Mouse (Mus musculus) stomach, embryonic 16.5 days (tissue): Measurements from ENCODE around the gene Tesk1. TPM values are rescaled to one million over a fixed set of nuclear protein-coding genes. Genes with fewer than 3 reads are reported as not detected.

Source experiments
- ATAC-seq: fragments of 200-750 bp; cut with Nextera tagmentation; 2 replicates; pipeline ENCODE4 v1.8.0; 2017; ENCODE audit warnings: moderate number of reproducible peaks, moderate TSS enrichment; ENCODE audit not compliant: insufficient read depth, low FRiP score
- H3K27ac ChIP-seq: fragments of 300-500 bp; sonication (generic); 2 replicates; pipeline ENCODE4 v1.5.1; 2014; ENCODE audit warnings: low read length
- H3K27me3 ChIP-seq: fragments of 300-500 bp; sonication (generic); 2 replicates; pipeline ENCODE4 v1.6.1; 2014; ENCODE audit warnings: low read length, control low read depth, mixed read lengths; ENCODE audit not compliant: control insufficient read depth, insufficient read depth
- H3K36me3 ChIP-seq: fragments of 300-500 bp; sonication (generic); 2 replicates; pipeline ENCODE4 v1.6.1; 2014; ENCODE audit warnings: low read length; ENCODE audit not compliant: control insufficient read depth, insufficient read depth
- H3K4me1 ChIP-seq: fragments of 300-500 bp; sonication (generic); 2 replicates; pipeline ENCODE4 v1.6.1; 2014; ENCODE audit warnings: low read length, control low read depth, mixed read lengths; ENCODE audit not compliant: control insufficient read depth, insufficient read depth
- H3K4me2 ChIP-seq: fragments of 300-500 bp; sonication (generic); 2 replicates; pipeline ENCODE4 v1.6.1; 2014; ENCODE audit warnings: low read depth, low read length, mixed read lengths
- H3K4me3 ChIP-seq: fragments of 300-500 bp; sonication (generic); replicated peaks from 2 replicates; pipeline ENCODE4 v1.5.1; 2014; ENCODE audit warnings: mild to moderate bottlenecking, low read length
- H3K9ac ChIP-seq: fragments of 300-500 bp; sonication (generic); 2 replicates; pipeline ENCODE4 v1.6.1; 2014; ENCODE audit warnings: low read length
- H3K9me3 ChIP-seq: fragments of 300-500 bp; sonication (generic); replicated peaks from 2 replicates; pipeline ENCODE4 v1.6.1; 2016; ENCODE audit warnings: low read length, control low read depth; ENCODE audit not compliant: control insufficient read depth
- WGBS: fragments of 180-500 bp; shearing (Covaris S2); extraction: QIAGEN DNeasy Blood & Tissue Kit; methylation state at CpG from one replicate; pipeline ENCODE4 v1.1.7; 2014; 5-methylcytosine and 5-hydroxymethylcytosine counted together
- polyA plus RNA-seq: library from polyadenylated mRNA; unstranded; fragments of >200 nt; fragmentation: Nextera tagmentation; extraction: Ambion mirVana; gene quantifications from 2 replicates; pipeline ENCODE4 v1.2.1, GENCODE M21; 2015

Tesk1 gene
- polyA plus RNA-seq, 1 experiment from 2014 or later = 1.7 TPM

DNA sequence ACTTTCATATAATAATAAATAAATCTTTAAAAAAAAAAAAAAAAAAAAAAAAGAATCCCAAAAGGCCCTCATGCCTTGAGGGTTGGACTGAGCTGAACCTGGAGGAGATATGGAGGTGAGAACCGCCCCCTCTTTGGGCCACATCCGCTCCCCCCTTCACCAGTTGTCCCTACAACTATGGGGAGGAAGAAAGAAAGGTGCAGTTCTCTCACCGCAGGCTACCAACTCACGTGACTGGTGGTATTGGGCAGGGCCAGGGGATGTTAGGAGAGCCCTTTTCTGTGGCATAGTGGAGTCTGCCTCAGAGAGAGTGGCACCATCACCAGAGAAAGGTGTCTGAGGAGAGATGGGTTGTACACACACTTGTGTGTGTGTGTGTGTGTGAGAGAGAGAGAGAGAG, 14.7 kb downstream of the Tesk1 start:
- H3K27ac ChIP-seq = no peak overlapping the region
- no peaks in the 10 kb centered on the region for H3K36me3 ChIP-seq
- 35% methylated on average over 4 of the region's 4 CpGs for WGBS
- H3K4me3 ChIP-seq = no peak overlapping the region
- no peak overlapping the region for H3K4me2 ChIP-seq
- H3K27me3 ChIP-seq = peaks cover 13% of the 10 kb centered on the region
- peaks cover 15% of the 10 kb centered on the region for H3K4me1 ChIP-seq
- ATAC-seq = no peak
- no peaks in the 10 kb centered on the region for H3K9me3 ChIP-seq
- no peak overlapping the region for H3K9ac ChIP-seq

DNA sequence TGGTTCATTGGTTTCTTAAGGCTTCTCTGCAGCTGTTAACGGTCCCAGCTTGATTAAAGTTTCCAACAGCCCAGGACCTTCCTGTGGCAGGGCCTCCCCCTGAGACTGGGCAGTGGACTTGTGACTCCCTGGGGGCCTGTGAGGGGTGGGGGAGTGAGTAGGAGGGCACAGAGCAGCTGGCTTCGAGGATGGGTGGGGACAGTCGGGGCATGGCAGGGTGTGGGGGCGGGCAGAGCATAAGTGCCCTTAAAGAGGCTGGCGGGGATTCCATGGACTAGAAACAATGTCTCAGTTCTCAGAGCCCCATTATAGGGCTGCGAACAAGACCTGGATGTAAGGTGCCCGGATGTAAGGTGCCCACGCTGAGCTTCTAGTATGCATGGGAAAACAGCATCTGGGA, 15.4 kb downstream of the Tesk1 start:
- H3K9me3 ChIP-seq = no peaks in the 10 kb centered on the region
- ATAC-seq = no peak
- no peak overlapping the region for H3K4me3 ChIP-seq
- peaks cover 15% of the 10 kb centered on the region for H3K4me1 ChIP-seq
- H3K4me2 ChIP-seq = no peak overlapping the region
- no peaks in the 10 kb centered on the region for H3K36me3 ChIP-seq
- WGBS = 21% methylated on average over 8 of the region's 8 CpGs
- no peak overlapping the region for H3K27ac ChIP-seq
- peaks cover 11% of the 10 kb centered on the region for H3K27me3 ChIP-seq
- H3K9ac ChIP-seq = no peak overlapping the region

DNA sequence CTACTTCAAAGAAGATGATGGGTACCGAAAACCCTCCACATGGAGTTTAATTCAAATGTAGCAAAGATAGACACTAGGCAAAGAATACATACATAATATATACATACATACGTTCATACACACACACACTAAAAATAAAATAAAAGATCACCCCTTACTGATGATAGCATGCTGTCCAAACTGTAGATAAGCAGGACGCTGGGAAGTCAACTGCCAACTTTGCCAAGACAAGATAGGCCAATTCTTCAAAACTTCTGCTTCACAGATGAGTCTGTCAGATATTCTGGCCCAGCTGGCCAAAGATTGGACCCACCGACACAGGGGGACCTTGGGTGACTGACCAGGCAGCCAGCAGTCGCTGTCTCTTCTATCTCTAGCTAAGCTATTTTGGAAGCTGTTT, 21.4 kb downstream of the Tesk1 start:
- H3K9ac ChIP-seq = no peak overlapping the region
- no peaks in the 10 kb centered on the region for H3K4me1 ChIP-seq
- 87% methylated on average over 5 of the region's 5 CpGs for WGBS
- ATAC-seq = no peak
- H3K36me3 ChIP-seq = no peaks in the 10 kb centered on the region
- no peak overlapping the region for H3K4me3 ChIP-seq
- H3K9me3 ChIP-seq = no peaks in the 10 kb centered on the region
- no peak overlapping the region for H3K4me2 ChIP-seq
- no peak overlapping the region for H3K27ac ChIP-seq
- no peaks in the 10 kb centered on the region for H3K27me3 ChIP-seq

DNA sequence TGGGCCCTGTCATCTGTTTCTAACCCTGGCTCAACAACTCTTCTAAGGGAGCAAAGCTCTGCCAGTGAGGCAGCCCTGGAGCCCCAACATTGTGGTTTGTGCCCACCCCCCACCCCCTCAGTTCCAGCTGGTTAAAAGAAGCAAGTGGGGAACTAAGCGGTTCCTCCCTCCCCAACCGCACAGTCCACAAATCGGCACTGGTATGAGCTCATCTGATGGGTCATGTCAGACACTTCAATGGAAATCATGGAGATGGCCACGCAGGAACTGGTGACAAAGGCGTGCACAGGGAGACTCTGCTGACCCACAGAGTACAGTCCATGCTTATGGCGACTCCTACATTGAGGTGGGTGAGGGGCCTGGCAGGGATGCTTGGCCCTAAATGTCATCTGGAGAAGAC, 24.2 kb downstream of the Tesk1 start:
- Histone ChIP-seq H3K4me3 (no peak overlapping the region), H3K9me3 (no peaks in the 10 kb centered on the region), H3K36me3 (no peaks in the 10 kb centered on the region), H3K9ac (no peak overlapping the region), H3K27ac (no peak overlapping the region), H3K27me3 (no peaks in the 10 kb centered on the region), H3K4me1 (no peaks in the 10 kb centered on the region), H3K4me2 (no peak overlapping the region)
- no peak for ATAC-seq
- 82% methylated on average over 6 of the region's 6 CpGs for WGBS

DNA sequence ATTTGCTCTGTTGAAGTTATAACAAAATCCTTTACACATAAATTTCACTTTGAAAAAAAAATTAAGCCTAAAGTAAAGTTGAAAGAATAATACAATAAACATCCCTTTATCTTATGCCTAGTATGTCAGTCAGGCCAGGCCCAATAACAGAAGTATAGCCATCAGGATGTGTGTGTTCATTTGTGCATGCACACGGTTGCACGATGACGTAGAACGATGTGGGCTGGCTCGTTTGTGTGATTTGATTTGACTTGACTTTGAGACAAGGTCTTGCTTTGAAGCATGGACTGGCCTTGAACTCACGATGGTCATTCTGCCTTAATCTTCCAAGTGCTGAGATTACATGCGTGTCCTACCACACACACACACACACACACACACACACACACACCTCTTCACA, 25.1 kb downstream of the Tesk1 start:
- Histone ChIP-seq H3K27ac (no peak overlapping the region), H3K9ac (no peak overlapping the region), H3K36me3 (no peaks in the 10 kb centered on the region), H3K27me3 (no peaks in the 10 kb centered on the region), H3K4me1 (no peaks in the 10 kb centered on the region), H3K4me2 (no peak overlapping the region), H3K9me3 (no peaks in the 10 kb centered on the region), H3K4me3 (no peak overlapping the region)
- ATAC-seq = no peak
- WGBS = 80% methylated on average over 7 of the region's 7 CpGs

DNA sequence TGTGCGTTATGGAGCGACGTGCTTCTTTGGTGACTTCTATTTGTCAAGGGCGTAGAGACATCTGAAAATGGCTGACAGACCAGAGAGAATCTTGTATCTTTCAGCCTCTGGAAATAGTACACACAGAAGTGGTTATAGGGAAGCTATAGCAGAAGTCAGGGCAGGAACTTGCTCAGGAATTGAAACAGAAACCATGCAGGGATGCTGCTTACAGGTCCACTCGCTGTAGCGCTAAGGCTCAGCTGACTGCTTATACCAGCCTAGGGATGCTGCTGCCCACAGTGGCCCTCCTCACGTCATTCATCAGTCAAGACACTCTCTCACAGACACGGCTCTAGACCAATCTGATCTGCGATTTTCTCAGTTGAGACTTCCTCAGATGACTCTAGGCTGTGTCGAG, 28.6 kb downstream of the Tesk1 start:
- Histone ChIP-seq H3K36me3 (no peaks in the 10 kb centered on the region), H3K4me3 (no peak overlapping the region), H3K27ac (no peak overlapping the region), H3K4me2 (no peak overlapping the region), H3K9me3 (no peaks in the 10 kb centered on the region), H3K9ac (no peak overlapping the region), H3K27me3 (no peaks in the 10 kb centered on the region), H3K4me1 (no peaks in the 10 kb centered on the region)
- WGBS = 86% methylated on average over 10 of the region's 10 CpGs
- no peak for ATAC-seq

DNA sequence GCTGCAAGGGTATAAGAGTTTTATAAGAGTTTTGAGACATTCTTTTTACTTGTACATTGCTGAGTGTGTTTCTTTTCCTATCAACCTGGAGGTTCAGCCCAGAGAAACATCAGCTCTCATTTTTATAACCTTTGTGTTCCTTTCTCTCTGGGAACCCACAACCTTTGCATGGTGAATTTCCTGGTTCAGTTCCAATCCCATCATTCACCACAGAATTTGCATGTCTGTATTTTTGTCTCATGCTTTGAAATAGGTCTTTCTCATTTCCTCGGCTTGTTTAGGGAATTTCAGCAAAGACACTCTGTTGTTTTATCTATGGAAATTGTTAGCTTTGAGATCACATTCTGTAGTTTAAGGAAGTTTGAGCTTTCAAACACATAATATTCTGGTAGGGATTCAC, 31.9 kb downstream of the Tesk1 start:
- ATAC-seq = no peak
- Histone ChIP-seq H3K4me2 (no peak overlapping the region), H3K4me3 (no peak overlapping the region), H3K9ac (no peak overlapping the region), H3K27me3 (no peaks in the 10 kb centered on the region), H3K9me3 (no peaks in the 10 kb centered on the region), H3K36me3 (no peaks in the 10 kb centered on the region), H3K27ac (no peak overlapping the region), H3K4me1 (no peaks in the 10 kb centered on the region; the same call in 1 of the 2 replicates)
- 74% methylated on average over 1 of the region's 1 CpGs for WGBS

DNA sequence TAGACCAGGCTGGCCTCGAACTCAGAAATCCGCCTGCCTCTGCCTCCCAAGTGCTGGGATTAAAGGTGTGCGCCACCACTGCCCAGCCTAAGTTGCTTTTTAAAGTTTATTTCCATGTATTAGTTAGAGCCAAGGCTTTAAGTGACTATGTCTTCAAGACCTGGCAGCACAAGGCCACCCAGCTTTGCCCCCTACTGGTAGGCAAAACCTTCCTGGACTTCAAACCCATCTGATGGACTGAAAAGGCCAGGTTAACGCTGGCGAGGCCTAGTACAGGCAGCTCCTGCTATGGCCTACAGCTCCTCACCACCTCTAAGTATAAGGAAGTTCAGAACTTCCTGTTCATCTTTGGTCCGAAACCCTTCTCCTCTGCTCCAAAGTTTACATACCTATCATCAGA, 34.9 kb downstream of the Tesk1 start:
- H3K27ac ChIP-seq = no peak overlapping the region
- no peak overlapping the region for H3K4me2 ChIP-seq
- H3K36me3 ChIP-seq = no peaks in the 10 kb centered on the region
- no peak overlapping the region for H3K4me3 ChIP-seq
- no peaks in the 10 kb centered on the region; the same call in 1 of the 2 replicates for H3K4me1 ChIP-seq
- H3K9me3 ChIP-seq = no peaks in the 10 kb centered on the region
- WGBS = 79% methylated on average over 6 of the region's 6 CpGs
- no peak for ATAC-seq
- no peak overlapping the region for H3K9ac ChIP-seq
- H3K27me3 ChIP-seq = no peaks in the 10 kb centered on the region

DNA sequence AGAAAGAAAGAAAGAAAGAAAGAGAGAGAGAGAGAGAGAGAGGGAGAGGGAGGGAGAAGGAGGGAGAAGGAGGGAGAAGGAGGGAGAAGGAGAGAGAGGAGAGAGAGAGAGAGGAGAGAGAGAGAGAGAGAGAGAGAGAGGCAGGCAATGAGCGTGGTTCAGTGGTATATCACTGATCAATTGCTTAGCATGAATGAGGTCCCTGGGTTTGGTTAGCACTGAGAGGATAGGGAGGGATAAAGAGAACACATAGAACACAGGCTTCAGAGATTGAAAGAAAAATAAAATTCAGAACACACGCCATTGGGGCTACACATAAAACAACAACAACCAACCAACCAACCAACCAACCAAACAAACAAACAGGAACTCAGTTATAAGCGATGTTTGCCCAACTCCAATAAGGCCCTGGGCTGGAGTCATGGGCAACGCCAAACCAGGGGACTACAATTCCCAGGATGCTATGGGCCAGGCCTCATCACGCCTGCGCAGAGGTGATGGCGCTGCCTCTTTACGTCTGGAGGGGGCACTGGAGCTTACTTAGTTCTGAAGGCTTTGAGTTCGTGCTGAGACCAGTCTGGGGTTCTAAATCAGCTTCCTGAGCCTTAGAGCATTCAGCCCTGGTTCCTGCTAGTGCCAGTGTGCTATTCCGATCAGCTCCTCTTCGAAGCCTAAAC, 36.3 kb downstream of the Tesk1 start:
- 11% methylated on average over 11 of the region's 11 CpGs for WGBS
- peak overlapping the region; percentile 38 for H3K4me3 ChIP-seq
- H3K4me2 ChIP-seq = peak overlapping the region; percentile 55
- no peaks in the 10 kb centered on the region; the same call in 1 of the 2 replicates for H3K4me1 ChIP-seq
- peak; percentile 94 for ATAC-seq
- H3K9me3 ChIP-seq = no peaks in the 10 kb centered on the region
- H3K9ac ChIP-seq = peak overlapping the region; percentile 65
- no peaks in the 10 kb centered on the region for H3K36me3 ChIP-seq
- H3K27me3 ChIP-seq = no peaks in the 10 kb centered on the region
- peak overlapping the region; percentile 13; the same call in 1 of the 2 replicates for H3K27ac ChIP-seq
